Mouse (Mus musculus): ENCODE data around the gene Fgfr2. TPM values are rescaled to one million over a fixed set of nuclear protein-coding genes. Genes with fewer than 3 reads are reported as not detected.

The Fgfr2 gene
- 50.0 and 59.9 TPM in 2 replicates for polyA plus RNA-seq (2011; ENCODE audit: insufficient read length, low read depth, missing spikeins)

DNA sequence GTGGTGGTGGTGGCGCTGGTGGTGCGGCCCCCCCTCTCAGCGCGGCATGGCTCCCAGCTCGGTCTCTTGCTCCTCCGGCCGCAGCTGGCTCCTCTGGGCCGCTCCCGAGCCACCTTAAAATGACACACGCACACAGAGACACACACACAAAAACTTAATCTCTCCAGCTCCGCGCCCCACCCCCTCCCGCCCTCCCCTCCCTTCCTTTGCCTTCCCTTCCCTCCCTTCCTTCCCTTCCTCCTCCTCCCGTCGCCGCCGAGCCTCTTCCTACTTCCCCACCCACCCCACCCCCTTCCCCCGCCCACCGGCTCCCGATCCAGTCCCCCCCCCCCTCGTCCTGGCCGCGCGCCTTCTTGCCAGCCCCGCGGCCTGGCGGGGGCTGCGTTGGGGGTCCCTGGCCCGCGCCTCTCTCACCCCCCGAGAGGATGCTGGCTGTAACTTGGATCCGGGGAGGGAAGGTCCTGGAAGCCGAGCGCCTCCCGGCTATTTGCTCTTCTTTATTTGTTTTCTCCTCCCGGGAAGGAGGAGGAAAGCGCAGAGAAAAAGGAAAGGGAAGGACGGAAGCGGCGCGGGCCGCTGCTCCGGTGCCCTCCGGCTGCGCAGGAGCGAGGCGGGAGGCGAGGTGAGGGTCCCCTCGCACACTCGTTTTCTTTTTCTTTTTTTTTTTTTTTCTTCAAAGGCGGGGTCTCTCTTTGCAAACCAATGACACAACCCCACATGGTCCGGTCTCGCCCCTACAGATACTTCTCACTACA, at the start of gene Fgfr2:
TSS of gene Fgfr2 (minus strand) at position 107 of the 755 bp plus-strand sequence.
- TF ChIP-seq POLR2A (IDR thresholded peaks at IDR 0.05; ENCODE audit: low read depth, low read length) (peak; percentile 69), CTCF (IDR thresholded peaks at IDR 0.05; ENCODE audit: borderline replicate concordance, insufficient read depth, low read length) (no peak)
- Histone ChIP-seq H3K4me1 (ENCODE audit: control insufficient read depth, insufficient read depth, low read length) (peaks cover 2% of the 10 kb centered on the region; the same call in 1 of the 2 replicates), H3K27ac (ENCODE audit: insufficient read depth, low read length) (peak within 1 kb of the TSS; percentile 99), H3K4me3 (ENCODE audit: insufficient read depth, low read length) (peak within 1 kb of the TSS; percentile 91)

- Histone ChIP-seq H3K4me1 (ENCODE audit: control insufficient read depth, insufficient read depth, low read length) (peaks cover 3% of the 10 kb centered on the region; the same call in 1 of the 2 replicates), H3K4me3 (ENCODE audit: insufficient read depth, low read length) (no peak overlapping the region), H3K27ac (ENCODE audit: insufficient read depth, low read length) (no peak overlapping the region)
- no peak for TF ChIP-seq POLR2A (IDR thresholded peaks at IDR 0.05; ENCODE audit: low read depth, low read length)
- TF ChIP-seq CTCF (IDR thresholded peaks at IDR 0.05; ENCODE audit: borderline replicate concordance, insufficient read depth, low read length), result no peak
Measured at GRCm38 (mm10) chr7:133171403-133172032, 48.4 kb upstream of the Fgfr2 start.

GRCm38 (mm10) chr7:133168928-133169327, 45.8 kb upstream of the Fgfr2 start:
- H3K4me1 ChIP-seq (ENCODE audit: control insufficient read depth, insufficient read depth, low read length), result no peaks in the 10 kb centered on the region
- TF ChIP-seq POLR2A (IDR thresholded peaks at IDR 0.05; ENCODE audit: low read depth, low read length), result no peak
- TF ChIP-seq CTCF (IDR thresholded peaks at IDR 0.05; ENCODE audit: borderline replicate concordance, insufficient read depth, low read length), result no peak
- no peak overlapping the region for H3K27ac ChIP-seq (ENCODE audit: insufficient read depth, low read length)
- no peak overlapping the region for H3K4me3 ChIP-seq (ENCODE audit: insufficient read depth, low read length)

- TF ChIP-seq POLR2A (IDR thresholded peaks at IDR 0.05; ENCODE audit: low read depth, low read length) (no peak), CTCF (IDR thresholded peaks at IDR 0.05; ENCODE audit: borderline replicate concordance, insufficient read depth, low read length) (no peak)
- H3K4me1 ChIP-seq (ENCODE audit: control insufficient read depth, insufficient read depth, low read length), result no peaks in the 10 kb centered on the region
- H3K4me3 ChIP-seq (ENCODE audit: insufficient read depth, low read length), result no peak overlapping the region
- H3K27ac ChIP-seq (ENCODE audit: insufficient read depth, low read length), result no peak overlapping the region
Measured at GRCm38 (mm10) chr7:133167903-133168302, 44.8 kb upstream of the Fgfr2 start.

DNA sequence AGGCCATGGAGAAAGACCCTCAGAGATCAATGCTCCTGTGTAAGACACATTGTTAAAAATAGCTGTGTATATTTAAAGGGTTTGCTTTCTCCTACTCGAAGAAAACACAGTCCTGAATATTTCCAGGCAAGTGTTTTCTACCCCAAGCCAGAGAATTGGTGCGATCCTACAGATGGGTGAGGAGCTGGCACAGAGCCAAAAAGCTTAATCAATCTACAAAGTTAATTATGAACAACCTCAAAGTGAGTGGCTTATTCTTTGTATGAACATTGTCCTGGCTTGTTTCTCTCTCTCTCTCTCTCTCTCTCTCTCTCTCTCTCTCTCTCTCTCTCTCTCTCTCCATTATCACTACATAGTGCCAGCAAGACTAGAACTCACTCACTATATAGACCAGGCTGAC, 41.6 kb upstream of the Fgfr2 start:
- H3K4me3 ChIP-seq (ENCODE audit: insufficient read depth, low read length), result no peak overlapping the region
- TF ChIP-seq CTCF (IDR thresholded peaks at IDR 0.05; ENCODE audit: borderline replicate concordance, insufficient read depth, low read length), result no peak
- TF ChIP-seq POLR2A (IDR thresholded peaks at IDR 0.05; ENCODE audit: low read depth, low read length), result no peak
- no peak overlapping the region for H3K27ac ChIP-seq (ENCODE audit: insufficient read depth, low read length)
- H3K4me1 ChIP-seq (ENCODE audit: control insufficient read depth, insufficient read depth, low read length), result peaks cover 11% of the 10 kb centered on the region; the same call in 1 of the 2 replicates

DNA sequence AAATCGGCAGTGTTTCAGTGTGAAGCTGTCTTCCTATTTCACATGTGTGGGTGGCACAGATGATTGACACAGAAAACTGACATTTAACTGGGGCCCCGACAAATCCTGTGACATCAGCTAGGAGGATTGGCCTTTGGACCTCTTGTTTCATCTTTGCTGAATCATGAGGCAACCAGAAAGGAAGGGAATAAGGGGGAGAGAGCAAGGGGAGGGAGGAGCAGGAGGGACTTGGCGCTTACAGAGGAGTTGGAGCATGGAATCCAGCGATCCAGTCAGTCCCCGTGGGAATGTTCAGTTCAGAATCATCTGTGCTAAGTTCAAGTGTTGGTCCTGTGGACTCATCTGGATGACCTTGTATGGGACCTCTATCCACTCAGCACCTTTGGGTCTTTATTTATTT, 39.9 kb upstream of the Fgfr2 start:
- Histone ChIP-seq H3K4me3 (ENCODE audit: insufficient read depth, low read length) (no peak overlapping the region), H3K27ac (ENCODE audit: insufficient read depth, low read length) (no peak overlapping the region), H3K4me1 (ENCODE audit: control insufficient read depth, insufficient read depth, low read length) (peaks cover 11% of the 10 kb centered on the region; the same call in 1 of the 2 replicates)
- TF ChIP-seq CTCF (IDR thresholded peaks at IDR 0.05; ENCODE audit: borderline replicate concordance, insufficient read depth, low read length) (no peak), POLR2A (IDR thresholded peaks at IDR 0.05; ENCODE audit: low read depth, low read length) (no peak)

DNA sequence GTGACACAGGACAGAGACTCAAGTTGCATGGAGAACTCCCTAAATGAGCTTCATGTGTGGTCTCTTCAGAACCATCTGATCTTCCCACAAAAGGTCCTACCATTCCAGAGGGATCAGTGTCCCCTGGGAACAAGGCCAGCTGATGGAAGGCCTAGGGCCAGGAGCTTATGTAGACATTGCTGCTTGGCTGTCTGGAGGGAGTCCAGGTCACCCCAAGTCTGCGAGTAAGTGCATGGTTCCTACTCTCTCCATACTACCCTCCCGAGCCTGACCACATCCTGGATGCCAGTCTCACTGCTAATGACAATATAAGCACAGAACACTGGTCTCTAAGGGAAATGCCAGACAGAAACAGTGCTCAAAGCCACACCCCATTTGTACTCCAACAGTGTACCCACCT, 39.0 kb upstream of the Fgfr2 start:
- TF ChIP-seq CTCF (IDR thresholded peaks at IDR 0.05; ENCODE audit: borderline replicate concordance, insufficient read depth, low read length), result no peak
- no peak for TF ChIP-seq POLR2A (IDR thresholded peaks at IDR 0.05; ENCODE audit: low read depth, low read length)
- Histone ChIP-seq H3K4me1 (ENCODE audit: control insufficient read depth, insufficient read depth, low read length) (peaks cover 11% of the 10 kb centered on the region; the same call in 1 of the 2 replicates), H3K27ac (ENCODE audit: insufficient read depth, low read length) (no peak overlapping the region), H3K4me3 (ENCODE audit: insufficient read depth, low read length) (no peak overlapping the region)

DNA sequence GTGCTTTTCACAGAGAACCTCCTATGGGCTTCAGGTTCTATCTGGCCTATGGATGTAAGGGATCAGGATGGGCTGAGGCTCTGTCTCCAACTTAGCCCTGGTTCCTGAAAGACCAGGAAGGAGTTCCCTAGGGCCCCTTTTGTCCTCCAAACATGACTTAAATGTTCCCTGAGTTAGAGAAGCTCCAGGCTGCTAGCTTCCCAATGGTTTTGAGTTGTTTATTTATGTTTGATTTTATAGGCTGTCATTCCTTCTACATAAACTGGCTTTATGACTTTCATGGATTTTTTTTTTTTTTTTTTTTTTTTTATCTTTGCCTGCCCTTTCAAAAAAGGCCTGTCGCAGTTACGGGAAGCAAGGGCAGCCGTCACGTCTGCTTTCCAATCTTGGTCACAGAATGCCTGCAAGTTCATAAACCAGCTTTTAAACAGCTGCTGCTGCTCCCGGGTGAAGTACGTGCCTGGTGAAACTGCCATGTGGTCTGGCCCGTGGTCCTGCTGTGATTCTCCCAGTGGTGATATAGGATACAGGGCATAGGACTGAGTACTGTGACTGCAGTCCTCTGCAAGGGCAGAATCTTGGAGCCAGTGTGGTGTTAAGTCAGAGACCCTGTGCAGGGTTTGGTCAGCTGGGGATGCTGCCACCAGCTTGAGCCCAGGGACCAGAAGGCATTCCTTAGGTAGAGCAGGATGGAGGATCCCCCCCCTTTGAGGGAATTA, 38.4 kb upstream of the Fgfr2 start:
- H3K4me1 ChIP-seq (ENCODE audit: control insufficient read depth, insufficient read depth, low read length), result peaks cover 11% of the 10 kb centered on the region; the same call in 1 of the 2 replicates
- H3K4me3 ChIP-seq (ENCODE audit: insufficient read depth, low read length), result no peak overlapping the region
- no peak overlapping the region for H3K27ac ChIP-seq (ENCODE audit: insufficient read depth, low read length)
- TF ChIP-seq POLR2A (IDR thresholded peaks at IDR 0.05; ENCODE audit: low read depth, low read length) (no peak), CTCF (IDR thresholded peaks at IDR 0.05; ENCODE audit: borderline replicate concordance, insufficient read depth, low read length) (no peak)

DNA sequence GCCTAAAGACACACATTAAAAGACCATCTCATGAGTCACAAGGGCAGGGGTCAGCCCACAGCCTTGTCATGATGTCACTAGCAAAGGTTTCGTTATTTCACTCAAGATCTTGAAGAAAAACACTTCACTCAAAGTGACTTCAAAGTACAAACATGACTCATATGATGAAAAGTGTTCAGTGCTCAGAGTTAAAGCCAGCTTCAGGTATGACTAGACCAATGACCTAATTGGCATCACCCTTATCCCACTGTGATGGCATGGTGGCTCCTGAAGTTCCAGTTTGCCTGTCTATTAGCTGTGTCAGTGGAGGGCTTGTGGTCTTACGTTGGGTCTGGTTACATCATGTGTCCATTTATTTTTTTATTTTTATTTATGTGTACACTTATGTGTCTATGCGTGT, 36.4 kb upstream of the Fgfr2 start:
- peaks cover 11% of the 10 kb centered on the region; the same call in 1 of the 2 replicates for H3K4me1 ChIP-seq (ENCODE audit: control insufficient read depth, insufficient read depth, low read length)
- H3K27ac ChIP-seq (ENCODE audit: insufficient read depth, low read length), result no peak overlapping the region
- no peak for TF ChIP-seq CTCF (IDR thresholded peaks at IDR 0.05; ENCODE audit: borderline replicate concordance, insufficient read depth, low read length)
- no peak for TF ChIP-seq POLR2A (IDR thresholded peaks at IDR 0.05; ENCODE audit: low read depth, low read length)
- no peak overlapping the region for H3K4me3 ChIP-seq (ENCODE audit: insufficient read depth, low read length)
